Mouse (Mus musculus) adrenal gland, postnatal 4 days (tissue): ENCODE measurements around the gene Ltn1. TPM values are rescaled to one million over a fixed set of nuclear protein-coding genes. Genes with fewer than 3 reads are reported as not detected.
A peak's percentile ranks its signal among the peaks of the same experiment; 100 is the strongest.

Source experiments
- DNase-seq, 2 experiments: peaks; one replicate each; pipeline ENCODE4 v3.0.0; 2021 to 2022; ENCODE audit warnings: low spot score in 2 of 2, mixed read lengths in 2 of 2
- long read RNA-seq, 2 experiments: library from polyadenylated mRNA; stranded (forward); transcript quantifications; one replicate each; pipeline ENCODE4 v2.0.0; 2021
- total RNA-seq, 2 experiments: library from RNA; stranded (reverse); gene quantifications; 2 replicates each; pipeline ENCODE4 v1.2.3; 2021

Ltn1 gene
- total RNA-seq: 10 to 100 TPM; 36.5 to 40.3 TPM
- long read RNA-seq, experiment 1, full-length matches to known transcripts: 1 of 6 reads
- long read RNA-seq, experiment 1, partial matches to known transcripts: 4 of 6 reads
- long read RNA-seq, experiment 1, other reads (novel, unspliced or antisense): 1 of 6 reads
- long read RNA-seq, experiment 2, full-length matches to known transcripts: 7 of 14 reads
- long read RNA-seq, experiment 2, partial matches to known transcripts: 5 of 14 reads
- long read RNA-seq, experiment 2, other reads (novel, unspliced or antisense): 2 of 14 reads

DNA sequence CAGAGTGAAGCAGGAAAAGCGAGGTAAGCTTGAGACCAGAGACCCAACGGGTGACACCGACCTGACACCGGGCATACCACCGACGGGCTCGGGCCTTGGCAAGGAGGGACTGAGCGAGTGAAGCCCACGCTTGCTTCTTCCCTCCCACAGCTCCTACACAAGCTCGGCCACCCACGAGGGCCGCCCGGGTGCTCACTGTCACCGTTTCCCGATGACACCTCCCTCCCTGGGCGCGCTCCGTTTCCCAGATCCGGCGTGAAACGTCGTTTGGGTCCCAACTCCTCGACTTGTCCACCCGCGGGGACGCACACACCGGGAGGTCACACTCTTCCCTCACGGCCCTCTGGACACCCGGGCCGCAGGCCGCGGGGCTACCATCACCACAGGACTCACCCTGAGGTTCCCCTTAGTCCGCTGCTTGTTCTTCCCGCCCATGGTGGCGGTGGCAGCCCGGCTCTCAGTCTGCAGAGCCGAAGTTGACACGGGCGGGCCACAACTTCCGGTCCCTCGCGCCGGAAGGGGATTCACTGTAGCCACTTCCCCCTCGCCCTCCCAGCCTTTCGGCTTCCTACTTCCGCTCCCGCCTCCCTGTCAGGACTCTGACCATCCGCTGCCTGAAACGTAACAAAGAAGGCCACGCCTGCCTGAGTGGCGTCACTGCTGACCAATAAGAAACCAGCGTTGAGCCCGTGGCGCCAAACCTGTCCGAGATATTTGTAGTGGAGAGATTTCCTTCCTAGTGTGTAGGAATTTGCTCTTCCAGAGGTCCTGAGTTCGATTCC lies at the start of gene Ltn1:
Gene Ltn1, minus strand, starts transcription at position 580 of the 782 bp plus-strand sequence.
- peak; percentile 85 to 95 for DNase-seq

DNA sequence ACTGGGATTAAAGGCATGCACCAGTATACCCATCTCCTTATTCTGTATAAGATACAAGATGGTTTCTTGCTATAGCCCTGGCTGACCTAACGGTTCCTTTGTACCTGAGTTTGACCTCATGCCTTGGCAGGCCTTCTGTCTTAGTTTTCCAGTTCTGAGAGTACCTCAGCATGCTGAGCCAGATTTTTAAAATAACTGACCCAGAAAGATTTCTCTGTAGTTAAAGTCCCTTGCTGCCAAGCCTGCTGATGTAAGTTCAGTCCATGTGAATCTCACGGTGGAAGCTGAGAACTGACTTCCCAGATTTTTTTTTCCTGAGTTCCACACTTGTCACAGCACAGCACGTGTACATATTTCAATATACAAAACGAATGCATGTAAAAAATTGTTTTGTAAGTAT lies 38.2 kb upstream of the Ltn1 start:
- DNase-seq: no peak

DNA sequence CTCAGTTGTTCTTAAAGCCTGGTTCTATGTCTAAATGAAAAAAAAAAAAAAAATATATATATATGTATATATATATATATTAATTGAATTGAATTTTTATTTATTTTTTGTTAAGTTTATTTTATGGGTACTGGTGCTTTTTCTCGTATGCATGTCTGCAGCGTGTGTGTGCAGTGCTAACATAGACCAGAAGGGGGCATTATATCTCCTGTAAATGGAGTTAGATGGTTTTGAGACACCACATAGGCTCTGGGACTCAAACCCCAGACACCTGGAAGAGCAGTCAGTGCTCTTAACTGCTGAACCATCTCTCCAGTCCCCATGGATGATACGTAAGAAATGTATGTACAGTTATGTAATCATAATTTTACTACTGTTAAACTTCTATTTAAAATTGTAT lies 26.3 kb upstream of the Ltn1 start:
- no peak for DNase-seq

DNA sequence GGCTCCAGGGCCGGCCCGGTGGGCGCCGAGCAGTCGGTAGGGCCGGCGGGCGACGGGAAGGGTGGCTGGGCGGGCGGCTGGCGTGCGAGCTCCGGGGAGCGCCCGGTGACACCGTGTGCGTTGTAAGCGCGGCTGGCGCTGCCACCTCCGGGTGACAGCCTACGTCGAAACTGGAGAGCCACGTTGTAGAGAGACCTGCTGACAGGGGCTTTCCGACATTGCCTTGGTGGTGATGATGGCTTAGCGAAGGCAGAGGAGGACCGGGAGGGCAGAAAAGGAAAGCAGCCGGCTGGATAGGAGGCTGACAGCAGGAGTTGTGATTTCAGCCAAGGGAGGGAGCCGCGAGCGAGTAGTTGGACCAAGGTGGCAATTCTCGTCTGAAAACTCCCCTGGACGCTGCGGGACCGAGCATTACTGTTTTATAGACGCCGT lies 22.8 kb upstream of the Ltn1 start:
- no peak for DNase-seq

DNA sequence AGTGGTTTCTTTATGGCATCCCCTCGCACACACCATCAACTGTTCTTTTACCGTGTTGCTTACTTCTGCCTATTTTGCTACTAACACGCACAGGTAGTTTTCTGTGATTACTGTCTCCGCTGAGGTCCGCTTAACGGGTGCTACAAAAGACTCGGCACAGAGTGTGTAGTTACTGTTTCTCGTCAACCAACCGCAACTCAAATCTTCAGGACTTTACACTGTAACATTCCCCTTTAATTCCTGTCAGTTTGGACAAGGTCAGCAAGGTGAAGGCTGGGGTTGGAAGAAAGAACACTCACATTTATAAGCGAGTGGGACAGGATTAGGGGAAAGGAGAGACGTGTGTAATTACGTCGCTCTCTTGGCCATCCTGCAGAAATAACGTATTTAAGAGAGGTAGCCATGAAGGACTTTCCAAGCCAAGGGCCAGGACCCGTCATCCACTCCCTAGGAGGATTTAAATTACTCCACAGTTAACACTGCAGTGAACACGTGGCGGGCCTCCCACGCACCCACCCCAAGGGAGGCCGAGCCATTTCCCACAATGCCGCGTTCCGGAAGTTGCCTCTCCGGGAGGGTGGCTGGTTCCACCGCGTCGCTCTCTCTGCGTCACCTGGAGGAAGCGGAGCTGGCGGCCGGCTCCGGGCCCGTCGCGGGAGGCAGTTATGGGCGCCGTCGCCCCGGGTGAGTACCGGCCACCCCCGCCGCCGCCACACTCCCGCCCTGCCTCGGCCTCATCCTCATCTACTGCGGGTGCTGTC lies 22.2 kb upstream of the Ltn1 start, which contains the start of gene Usp16:
Gene Usp16, plus strand, starts transcription at position 285 of the 761 bp plus-strand sequence.
- DNase-seq: peak; percentile 86 to 88

DNA sequence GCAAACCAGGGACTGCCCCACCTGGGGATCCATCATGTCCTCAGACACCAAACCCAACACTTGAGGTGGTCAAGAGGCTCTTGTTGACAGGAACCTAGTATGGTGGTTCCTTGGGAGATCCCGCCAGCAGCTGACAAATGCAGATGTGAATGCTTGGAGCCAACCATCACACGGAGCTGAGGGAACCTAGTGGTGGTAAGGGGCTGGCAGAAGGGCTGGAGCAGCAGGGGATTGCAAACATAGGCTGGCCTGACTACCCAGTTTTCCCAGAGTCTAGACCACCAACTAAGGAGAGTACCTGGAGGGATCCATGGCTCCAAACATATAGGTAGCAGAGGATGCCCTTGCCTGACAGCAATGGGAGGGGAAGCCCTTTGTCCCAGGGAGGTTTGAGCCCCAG lies 20.8 kb upstream of the Ltn1 start:
- DNase-seq: no peak

DNA sequence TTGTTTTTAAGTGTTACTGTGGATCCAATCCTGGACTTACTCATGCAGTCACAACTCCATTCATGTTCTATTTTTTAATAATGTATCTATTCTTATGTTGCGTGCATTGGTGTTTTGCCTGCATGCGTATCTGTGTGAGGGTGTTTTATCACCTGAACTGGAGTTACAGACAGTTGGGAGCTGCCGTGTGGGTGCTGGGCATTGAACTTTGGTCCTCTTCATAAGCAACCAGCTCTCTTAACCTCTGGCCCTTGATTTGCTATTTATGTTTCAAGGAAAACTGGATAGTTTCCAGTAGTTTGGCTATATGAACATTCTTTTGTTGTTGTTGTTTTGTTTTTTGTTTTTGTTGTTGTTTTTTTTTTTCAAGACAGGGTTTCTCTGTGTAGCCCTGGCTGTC lies 13.1 kb upstream of the Ltn1 start:
- no peak for DNase-seq

DNA sequence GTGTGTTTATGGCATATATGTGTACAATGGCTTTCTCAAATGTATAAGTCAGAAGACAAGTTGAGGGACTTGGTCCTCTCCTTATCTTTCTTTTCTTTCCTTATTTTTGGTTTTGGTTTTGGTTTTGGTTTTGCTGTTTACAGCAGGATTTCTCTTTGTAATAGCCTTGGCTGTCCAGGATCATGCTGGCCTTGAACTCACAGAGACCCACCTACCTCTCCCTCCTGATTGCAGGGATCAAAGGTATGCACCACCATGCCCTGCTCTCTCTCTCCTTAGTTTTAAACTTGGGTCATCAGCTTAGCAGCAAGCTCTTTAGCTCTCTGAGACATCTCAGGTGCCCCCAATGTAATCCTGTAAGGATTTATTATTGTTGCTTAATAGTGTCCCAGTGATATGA lies 12.7 kb upstream of the Ltn1 start:
- DNase-seq: no peak

DNA sequence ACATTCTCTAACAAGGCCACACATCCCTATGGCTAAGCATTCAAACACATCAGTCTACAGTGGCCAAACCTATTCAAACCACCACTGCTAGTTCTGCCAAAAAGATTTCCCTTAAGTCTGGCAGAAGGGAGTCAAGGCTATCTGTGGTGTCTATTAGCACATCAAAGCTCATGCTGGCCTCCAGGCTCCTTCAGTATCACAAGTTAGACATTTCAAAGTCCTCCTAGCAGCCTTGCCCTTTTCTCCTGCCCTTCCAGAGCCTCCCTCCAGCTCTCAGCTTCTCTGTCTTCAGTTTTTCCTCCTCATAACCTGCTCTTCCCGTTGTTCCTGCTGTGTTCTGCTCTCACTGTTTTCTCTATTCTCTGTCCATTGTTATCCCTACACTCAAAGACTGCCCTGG lies 11.7 kb upstream of the Ltn1 start:
- DNase-seq: no peak

DNA sequence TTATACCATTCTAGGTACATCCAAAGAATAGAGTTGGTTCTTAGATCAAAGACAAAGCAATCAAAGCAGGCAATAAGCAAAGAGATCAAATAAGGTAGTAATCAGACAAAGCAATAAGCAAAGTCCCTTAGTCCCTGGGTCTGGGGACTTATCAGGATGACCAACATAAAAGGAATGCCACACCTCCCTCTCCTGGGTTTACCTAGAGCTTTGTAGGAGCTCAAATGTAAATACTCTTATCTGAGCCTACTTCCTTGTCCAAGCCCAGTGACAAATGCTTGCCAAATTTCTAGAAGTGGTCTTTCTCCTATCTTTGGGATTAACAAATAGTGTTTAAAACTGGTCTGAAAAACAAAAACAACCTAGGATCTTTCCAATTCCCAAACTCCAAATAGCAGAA lies 10.8 kb upstream of the Ltn1 start:
- DNase-seq: no peak

DNA sequence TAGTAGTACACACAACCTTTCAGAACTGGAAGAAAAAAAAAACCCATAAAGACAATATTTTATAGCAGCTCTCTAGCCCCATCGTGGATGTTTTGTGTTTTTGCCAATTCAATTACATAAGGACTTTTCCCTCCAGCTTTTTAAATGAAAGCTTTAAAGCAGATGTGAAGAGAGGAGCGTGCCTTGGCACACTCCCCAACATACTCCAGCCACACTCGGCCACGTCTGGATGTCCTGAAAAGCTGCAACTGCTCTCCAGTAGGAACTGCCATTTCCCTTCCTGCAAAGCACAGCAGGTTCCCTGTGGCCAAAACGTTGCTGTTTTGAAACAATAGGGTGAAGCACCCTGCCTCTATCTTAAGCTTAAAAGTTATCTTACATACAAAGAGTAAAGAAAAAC lies 9.9 kb upstream of the Ltn1 start:
- no peak for DNase-seq

DNA sequence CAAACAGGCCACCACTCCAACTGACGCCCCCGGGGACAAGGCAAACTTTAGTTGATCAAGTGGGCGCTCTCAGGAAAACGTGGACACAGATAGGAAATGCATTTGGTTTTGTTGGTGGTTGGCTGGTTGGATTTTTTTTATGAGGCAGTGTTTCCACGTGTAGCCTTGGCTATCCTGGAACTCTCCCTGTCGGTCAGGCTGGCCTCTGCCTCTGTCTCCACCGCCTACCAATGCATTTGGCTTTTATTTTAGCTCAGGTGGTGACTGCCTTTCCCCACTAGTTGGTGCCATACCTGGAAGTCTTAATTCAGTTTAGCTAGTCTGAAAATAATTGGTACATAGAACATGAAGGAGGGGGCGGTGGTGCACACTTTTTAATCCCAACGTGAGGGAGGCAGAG lies 8.7 kb upstream of the Ltn1 start:
- DNase-seq: no peak

DNA sequence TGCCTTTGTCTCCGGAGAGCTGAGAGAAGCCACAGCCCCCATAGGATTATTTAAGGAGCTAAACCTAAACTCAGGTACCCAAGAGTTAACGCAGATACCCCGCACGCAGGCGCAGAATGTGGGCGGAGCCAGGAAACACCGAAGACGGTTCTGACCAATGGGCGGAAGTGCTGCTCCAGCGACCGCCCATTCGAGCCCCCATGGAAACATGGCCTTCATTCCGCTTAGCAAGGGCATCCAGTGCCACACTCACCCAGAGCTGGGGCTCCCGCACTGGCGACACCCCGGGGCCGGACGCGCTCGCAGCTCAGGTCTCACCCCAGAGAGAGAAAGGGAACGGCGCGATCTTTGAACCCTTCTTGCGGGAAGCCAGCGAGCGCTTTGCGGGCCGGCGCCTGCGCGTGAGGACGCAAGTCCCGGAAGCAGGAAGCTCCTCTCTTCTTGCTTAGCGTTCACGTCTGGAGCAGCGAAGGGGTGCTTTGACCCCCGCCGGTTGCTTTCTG lies 7.8 kb upstream of the Ltn1 start, which contains the start of gene Rwdd2b:
Gene Rwdd2b, minus strand, starts transcription at position 390 of the 503 bp plus-strand sequence.
- DNase-seq: peak; percentile 71 to 89

DNA sequence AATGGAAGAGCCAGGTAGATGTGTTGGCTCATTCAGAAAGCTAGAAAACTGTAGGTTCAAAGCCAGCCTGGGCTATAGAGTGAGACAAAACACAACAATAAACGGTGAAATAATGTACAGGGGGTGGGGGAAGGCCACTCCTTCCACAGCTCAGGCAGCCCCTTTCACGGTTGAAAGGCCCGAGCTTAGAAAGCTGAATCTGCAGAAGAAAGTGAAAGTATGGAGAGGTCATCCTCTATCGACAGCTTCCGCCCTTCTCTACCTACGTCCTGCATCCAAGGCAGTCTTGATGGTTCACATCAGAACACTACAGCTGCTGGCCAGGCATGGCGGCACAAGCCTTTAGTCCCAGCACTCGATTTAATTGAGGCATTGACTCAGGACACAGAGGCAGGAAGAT lies 6.3 kb upstream of the Ltn1 start:
- no peak for DNase-seq

DNA sequence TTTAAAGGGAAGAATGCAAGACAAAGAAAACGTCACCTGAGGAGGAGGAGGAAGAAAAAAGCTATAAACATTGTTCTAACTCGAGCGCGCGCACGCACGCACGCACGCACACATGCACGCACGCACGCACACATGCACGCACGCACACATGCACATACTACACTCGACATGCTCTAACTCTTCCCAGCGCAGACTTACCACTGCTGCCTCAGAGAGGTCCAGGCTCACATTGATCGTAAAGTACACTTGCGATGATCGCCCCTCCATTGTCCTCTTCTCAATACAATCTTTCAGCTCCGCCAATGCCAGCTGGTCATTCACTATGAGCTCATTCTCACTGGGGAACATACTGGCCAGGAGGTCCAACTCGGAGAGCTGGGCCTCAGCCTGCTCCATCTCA lies 4.7 kb upstream of the Ltn1 start:
- DNase-seq: no peak

DNA sequence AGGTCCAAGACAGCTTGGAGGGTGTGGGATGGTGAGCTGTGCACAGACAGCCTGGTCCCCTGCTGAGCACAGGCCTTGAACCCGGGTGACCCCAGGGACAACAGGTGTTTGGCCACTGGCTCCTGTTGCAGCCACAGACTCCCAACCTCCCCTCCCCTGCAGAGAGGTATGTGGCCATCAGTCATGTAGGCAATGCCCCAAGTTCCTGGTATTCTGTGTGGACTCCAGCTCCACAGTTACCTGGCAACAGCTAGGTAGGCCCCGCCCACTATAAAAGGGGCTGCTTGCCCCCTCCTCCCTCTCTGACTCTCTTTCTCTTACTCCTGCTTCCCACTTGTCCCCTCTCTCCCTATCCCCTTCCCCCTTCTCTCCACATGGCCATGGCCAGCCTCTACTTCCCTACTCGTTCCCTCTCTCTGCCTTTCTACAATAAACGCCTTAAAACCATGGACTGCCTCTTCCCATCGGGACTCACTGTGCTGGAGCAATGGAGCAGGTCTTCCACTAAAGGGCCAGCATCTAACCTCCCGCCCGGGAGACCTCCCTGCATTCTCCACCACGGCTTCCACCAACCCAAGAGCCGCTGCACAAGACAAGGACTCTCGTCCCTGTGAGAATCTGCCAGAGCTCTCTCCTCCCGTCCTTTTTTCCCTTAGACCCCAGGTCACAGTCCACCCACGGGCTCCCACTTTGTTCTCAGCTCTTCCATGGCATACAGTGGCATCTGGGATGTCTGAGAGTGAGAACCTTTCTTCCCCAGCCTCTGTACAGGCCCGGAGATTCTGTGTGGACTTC lies 3.2 kb upstream of the Ltn1 start:
- DNase-seq: no peak

DNA sequence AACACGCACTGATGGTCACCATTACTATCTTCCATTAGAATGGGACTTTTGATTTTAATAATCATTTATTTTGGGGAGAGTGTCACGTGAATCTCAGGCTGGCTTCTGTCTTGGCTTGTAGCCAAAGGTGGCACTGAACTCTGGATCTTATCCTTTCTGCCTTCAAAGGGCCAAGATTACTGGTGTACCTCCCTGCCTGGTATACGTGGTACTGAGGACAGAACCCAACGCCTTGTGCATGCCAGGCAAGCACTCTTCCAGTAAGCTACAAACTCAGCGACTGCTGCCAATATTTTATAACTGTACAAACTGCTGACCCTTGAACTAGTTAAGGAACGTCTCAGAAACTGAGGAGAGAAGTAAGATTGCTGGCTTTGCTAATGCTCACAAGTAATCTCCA lies 2.5 kb upstream of the Ltn1 start:
- DNase-seq: no peak

DNA sequence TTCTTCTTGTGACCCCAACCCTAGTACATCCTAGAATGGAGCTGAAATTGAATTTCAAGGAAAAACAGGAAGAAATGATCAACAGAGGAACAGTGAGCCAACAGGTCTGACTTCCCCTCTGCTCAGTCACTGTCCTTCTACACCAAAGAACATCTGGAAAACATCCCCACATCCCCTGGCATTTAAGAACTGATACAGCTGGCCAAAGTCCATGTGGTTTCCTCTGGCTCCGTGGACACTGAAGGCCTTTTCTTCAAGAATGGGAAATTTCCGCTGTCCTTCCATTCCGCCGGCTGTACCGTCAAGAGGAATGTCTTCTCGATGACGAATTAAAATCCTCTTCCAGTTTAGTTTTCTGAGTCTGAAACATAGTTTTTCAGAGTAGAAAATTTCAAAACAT lies 1.9 kb upstream of the Ltn1 start:
- no peak for DNase-seq

DNA sequence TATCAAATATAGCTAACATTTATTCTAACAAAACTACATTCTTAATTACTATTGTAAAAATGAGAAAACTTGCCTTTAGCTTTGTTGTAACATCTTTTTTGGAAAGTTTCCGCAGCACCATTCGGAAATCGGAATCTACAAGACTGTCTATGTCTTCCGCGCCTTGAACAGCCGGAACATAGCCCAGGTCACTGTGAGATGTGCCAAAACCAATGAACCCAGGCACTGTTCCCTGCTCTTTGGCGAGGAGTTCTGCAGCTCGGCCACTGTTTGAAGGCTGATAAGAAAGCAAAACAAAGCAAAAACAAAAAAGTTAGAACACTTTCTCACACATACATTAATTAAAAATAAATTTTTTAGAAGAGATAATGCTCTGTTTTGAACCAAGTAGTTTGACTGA lies 4.9 kb downstream of the Ltn1 start:
- no peak for DNase-seq

DNA sequence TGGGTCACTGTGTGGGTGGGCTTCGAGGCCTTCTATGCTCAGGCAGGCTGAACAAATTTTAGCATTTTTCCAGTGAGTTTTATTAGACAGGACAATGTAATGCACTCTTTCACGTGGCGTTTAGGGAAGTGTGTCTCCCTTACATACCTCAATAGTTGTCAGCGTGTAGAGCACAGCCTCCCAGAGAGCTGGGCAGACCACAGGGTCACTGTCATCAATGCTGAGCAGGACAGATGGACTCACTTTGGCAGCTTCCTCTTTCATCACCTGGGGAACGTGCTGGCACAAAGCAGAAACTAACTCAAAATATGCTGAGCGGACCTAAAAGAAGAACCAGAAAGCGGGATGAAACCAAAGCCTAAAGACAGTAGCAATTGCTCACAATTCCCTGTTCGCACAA lies 11.8 kb downstream of the Ltn1 start:
- DNase-seq: no peak

DNA sequence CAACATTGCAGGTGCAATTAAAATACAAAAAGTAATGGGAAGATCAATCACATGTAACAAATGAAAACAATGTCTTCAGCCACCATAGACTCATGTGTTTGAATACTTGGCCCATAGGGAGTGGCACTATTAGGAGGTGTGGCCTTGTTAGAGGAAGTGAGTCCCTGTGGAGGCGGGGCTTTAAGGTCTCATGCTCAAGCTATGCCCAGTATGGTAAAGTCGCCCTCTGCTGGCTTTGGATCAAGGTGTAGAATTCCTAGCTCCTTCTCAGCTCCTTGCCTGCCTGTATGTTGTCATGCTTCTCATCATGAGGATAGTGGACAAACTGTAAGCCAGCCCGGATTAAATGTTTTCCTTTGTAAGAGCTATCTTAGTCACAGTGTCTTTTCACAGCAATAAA lies 27.4 kb downstream of the Ltn1 start:
- no peak for DNase-seq
